Mouse (Mus musculus) heart, postnatal 10 days (tissue): ENCODE results near the gene Hsd3b1. TPM values are rescaled to one million over a fixed set of nuclear protein-coding genes. Genes with fewer than 3 reads are reported as not detected.
"Not testable (repeated sequence)": the region's sequence is repeated elsewhere in the genome, so short reads cannot be mapped to it uniquely, and the experiment has no call there.

Source experiments
- DNase-seq, 2 experiments: peaks; one replicate each; pipeline ENCODE4 v3.0.0; 2021
- intact Hi-C: fragments of 180-260 bp; cut with DNase I; formaldehyde crosslinking; loops from one replicate; pipeline ENCODE4 v1.15.1; 2025
- total RNA-seq, 2 experiments: library from RNA; stranded (reverse); gene quantifications; 2 replicates each; pipeline ENCODE4 v1.2.3; 2021

Gene Hsd3b1
- total RNA-seq = not detected

DNA sequence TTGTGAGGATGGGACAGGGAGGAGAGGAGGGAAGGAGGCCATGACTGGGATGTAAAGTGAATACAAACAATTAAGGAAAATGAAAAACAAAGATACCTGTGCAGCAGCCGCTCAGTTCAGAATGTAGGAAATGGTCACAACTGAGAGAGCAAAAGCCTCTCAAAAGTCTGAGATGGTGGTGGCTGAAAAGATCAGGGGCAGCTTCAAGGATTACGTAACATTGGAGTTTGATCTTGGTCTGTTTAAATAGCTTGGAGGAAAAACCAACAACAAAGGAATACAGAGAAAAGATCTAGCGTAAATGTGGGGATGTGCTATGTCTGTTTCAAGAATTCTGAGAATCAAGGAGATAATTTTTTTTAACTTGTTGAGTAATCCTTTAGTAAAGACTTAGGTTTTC is at the start of gene Hsd3b1:
Hsd3b1 (minus strand) TSS at position 219 of the 400 bp plus-strand sequence.
- intact Hi-C loops = no loop called here
- no peak for DNase-seq

- intact Hi-C loops = loop anchor here (5.0 kb wide), 1 partner anchor 1040 kb away; no protein-coding TSS in a partner anchor
- no peak for DNase-seq
These were observed 38.0 kb upstream of the Hsd3b1 start for GRCm38 (mm10) chr3:98897606-98898005.

GRCm38 (mm10) chr3:98895071-98895601 is 35.5 kb upstream of the Hsd3b1 start:
- intact Hi-C loops = loop anchor here (1.0 to 5.0 kb wide), 2 partner anchors 80 to 1042 kb away; no protein-coding TSS in a partner anchor

DNA sequence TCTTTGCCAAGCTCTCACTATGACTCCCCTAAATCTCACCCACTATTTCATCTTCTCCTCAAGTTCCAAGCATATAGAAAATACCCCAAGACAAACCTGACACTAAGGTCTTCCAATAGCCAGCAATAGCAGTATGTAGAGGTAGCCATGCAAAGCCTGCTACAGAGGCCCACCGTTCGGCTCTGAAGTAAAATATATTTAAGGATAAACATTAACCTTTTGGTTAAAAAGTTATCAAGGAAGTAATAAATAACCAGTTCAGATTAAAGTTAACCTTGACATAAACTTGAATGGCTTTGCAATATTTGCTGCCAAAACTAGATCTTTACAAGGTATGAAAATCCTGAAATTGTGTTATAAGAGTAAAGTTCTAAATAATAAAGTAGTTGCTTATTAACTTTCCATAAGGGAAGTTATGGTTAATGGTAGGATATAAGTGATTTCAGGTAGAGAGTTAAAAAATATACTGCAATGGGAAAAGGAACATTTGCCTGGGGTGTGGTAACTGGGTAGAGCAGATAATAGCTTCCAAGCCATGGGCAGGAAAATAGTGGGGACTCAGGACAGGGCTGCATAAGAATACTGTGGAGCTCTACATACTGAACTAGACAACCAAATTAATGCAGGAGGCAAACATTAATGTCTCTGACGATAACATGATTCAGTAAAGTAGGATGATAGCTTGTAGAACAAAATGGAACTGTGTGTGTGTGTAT is 33.6 kb upstream of the Hsd3b1 start, which contains the start of gene Hao2:
Hao2 (minus strand) TSS at position 183 of the 716 bp plus-strand sequence.
- intact Hi-C loops = no loop called here
- no peak for DNase-seq

More at GRCm38 (mm10) chr3:98895071-98895601, 35.5 kb upstream of the Hsd3b1 start:
- peak; percentile 3 to 21 for DNase-seq

- intact Hi-C loops = no loop called here
- no peak for DNase-seq
These were observed 30.8 kb upstream of the Hsd3b1 start for GRCm38 (mm10) chr3:98890430-98890829.

DNA sequence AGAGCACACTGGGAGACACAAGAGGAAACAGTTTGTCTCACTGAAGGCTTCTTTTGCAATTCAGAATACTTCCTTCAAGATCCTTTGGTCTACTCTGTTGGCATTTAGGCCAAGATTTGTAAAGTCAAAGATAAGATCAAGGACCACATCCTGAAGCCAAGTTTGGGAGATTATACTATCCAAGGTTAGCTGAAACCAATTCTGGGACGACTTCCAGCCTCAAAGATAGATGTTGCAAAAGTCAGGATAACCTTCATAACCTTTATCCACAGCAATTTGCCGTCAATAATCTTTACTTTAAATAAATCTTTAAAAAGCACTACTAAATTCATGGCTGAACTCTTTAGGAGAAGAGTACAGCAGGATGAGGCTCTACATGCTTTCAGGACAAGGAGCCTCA is 28.6 kb upstream of the Hsd3b1 start:
- intact Hi-C loops = no loop called here
- no peak for DNase-seq

GRCm38 (mm10) chr3:98880831-98881230 is 21.2 kb upstream of the Hsd3b1 start:
- intact Hi-C loops = no loop called here
- DNase-seq = no peak

DNA sequence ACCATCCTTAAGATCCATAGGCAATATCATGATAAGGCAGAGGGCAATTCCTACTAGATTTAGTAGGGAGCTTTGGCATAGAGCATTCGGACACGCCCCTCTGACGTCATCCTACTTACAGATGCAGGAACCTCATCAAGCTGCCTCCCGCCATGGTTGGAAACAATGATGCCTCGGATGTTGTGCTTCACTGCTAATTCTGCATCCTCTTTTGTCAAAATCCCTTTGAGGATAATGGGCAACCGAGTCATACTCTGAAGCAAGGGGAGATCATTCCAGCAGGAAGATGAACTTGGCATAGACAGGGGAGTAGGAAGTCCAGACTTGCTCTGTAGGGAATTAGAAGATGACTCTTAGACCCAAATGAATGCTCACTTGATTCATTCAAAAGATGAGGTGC is 20.6 kb upstream of the Hsd3b1 start:
- intact Hi-C loops = no loop called here
- DNase-seq = no peak

DNA sequence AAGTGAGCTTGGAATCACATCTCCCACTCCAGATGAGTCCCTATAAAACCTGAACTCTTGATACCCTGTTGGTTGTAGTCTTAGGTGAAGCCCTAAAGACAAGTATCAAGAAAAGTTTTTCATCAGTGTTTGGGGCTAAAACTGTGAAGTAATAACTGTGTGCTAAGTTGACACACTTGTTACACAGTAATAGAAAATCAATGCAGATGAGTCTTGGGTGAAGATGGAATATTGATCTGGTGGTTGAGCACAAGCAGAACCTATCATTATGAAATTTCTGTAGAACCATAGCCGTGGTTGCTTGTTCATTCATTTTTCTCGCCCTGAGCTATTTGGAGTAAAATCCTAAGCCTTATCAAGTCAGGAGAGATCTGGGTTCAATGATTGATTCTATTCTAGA is 8.6 kb upstream of the Hsd3b1 start:
- intact Hi-C loops = no loop called here
- DNase-seq = no peak

- no peak for DNase-seq
- intact Hi-C loops = no loop called here
These were observed 3.2 kb upstream of the Hsd3b1 start for GRCm38 (mm10) chr3:98862800-98863199.

DNA sequence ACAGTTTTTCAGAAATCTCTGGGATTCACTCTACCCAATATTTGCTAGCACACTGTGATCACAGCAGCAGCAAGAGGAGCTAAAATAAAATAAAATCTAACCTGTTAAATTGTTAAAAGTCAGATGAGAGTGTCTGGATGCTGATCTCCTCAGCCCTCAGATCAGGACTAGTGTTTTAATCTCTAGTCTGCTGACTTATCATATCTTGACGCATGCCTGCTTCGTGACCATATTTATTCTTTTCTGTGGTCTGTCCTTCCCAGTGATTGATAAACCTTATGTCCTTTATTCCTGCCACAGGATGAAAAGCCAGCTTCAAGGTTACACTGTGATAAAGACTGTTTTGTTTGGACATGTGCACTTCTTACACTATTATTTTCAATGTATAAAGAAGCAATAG is 1.5 kb downstream of the Hsd3b1 start:
- intact Hi-C loops = no loop called here

DNA sequence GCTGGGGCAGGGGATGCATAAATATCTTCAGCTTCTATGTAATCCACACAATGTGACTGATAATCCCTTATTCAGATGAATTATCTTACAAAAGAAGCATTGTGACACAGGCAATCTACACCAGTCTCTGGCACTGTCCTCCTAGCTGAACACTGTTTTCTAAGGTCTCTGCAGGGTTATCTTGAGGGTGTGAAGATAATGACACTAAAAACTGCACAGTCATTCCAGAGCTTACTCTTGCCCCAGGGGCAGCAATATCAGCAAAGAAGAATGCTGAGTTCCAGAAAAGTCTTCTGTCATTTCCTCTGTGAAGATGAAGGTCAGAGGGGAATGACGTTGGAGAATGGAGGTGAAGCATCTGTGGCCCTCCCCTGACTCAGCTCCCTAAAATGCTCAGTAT is 2.7 kb downstream of the Hsd3b1 start:
- intact Hi-C loops = no loop called here
- no peak for DNase-seq

More for the DNA sequence above, 1.5 kb downstream of the Hsd3b1 start:
- DNase-seq = no peak

GRCm38 (mm10) chr3:98855160-98855559 is 4.4 kb downstream of the Hsd3b1 start:
- intact Hi-C loops = no loop called here

GRCm38 (mm10) chr3:98853685-98854084 is 5.9 kb downstream of the Hsd3b1 start:
- intact Hi-C loops = no loop called here
- no peak for DNase-seq

More at GRCm38 (mm10) chr3:98855160-98855559, 4.4 kb downstream of the Hsd3b1 start:
- DNase-seq = no peak

DNA sequence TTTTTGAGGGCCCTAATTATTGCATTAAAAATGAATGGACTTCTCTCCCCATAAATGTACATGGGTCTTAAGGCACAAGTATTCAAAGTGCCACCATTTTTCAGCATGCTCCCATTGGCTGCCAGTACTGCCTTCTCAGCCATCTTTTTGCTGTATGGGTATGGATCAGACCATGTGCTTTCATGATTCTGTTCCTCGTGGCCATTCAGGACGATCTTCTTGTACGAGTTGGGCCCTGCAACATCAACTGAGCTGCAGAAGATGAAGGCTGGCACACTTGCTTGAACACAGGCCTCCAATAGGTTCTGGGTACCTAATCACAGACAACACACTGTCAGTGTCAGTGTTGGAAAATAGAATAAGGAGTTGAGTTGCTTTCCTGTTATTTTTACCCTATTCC is 6.5 kb downstream of the Hsd3b1 start:
- intact Hi-C loops = no loop called here
- DNase-seq = no peak

DNA sequence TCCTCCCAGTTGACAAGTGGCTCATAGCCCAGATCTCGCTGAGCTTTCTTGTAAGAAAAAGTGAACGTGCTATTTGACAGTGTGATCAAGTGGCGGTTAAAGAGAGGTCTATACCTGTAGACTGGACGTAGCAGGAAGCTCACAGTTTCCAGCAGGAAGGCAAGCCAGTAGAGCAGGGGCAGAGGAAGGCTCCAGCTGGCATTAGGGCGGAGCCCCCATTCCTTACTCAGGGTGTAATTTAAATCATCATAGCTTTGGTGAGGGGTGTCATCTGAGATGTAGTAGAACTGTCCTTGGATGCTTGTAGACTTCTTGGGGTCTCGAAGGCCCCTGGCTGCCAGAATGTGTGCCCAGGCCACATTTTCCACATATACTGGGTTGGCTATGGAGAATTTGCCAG is 7.0 kb downstream of the Hsd3b1 start:
- DNase-seq = no peak
- intact Hi-C loops = no loop called here

- intact Hi-C loops = no loop called here
These were observed 7.7 kb downstream of the Hsd3b1 start for GRCm38 (mm10) chr3:98851853-98852252.

DNA sequence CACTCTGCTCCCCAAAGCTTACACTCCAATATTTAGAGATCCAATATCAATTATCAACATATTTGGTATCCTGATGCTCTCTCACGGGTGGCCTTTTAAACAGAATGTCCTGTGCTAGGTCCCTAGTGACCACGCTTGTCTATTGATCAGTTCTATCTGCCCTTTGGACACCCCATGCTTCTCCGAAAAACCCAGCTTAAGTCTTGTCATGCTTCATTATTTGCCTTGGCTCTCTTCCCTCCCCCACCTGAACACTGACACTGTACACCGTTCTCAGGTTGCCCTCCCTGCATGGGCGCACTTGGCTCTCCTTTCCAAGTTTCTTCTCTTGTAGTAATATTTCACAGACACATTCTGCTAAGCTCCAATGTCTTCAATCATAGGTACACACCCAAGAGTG is 9.3 kb downstream of the Hsd3b1 start:
- intact Hi-C loops = no loop called here

More at GRCm38 (mm10) chr3:98851853-98852252, 7.7 kb downstream of the Hsd3b1 start:
- no peak for DNase-seq

GRCm38 (mm10) chr3:98848898-98849297 is 10.7 kb downstream of the Hsd3b1 start:
- DNase-seq = no peak
- intact Hi-C loops = no loop called here

More for the DNA sequence above, 9.3 kb downstream of the Hsd3b1 start:
- DNase-seq = no peak

GRCm38 (mm10) chr3:98814101-98814670 is 45.4 kb downstream of the Hsd3b1 start, which contains the start of gene Hsd3b6:
Hsd3b6 (minus strand) TSS chr3:98814443.
- DNase-seq = no peak
- intact Hi-C loops = no loop called here

- intact Hi-C loops = not testable (repeated sequence)
These were observed 46.9 kb downstream of the Hsd3b1 start for GRCm38 (mm10) chr3:98812653-98813052.

DNA sequence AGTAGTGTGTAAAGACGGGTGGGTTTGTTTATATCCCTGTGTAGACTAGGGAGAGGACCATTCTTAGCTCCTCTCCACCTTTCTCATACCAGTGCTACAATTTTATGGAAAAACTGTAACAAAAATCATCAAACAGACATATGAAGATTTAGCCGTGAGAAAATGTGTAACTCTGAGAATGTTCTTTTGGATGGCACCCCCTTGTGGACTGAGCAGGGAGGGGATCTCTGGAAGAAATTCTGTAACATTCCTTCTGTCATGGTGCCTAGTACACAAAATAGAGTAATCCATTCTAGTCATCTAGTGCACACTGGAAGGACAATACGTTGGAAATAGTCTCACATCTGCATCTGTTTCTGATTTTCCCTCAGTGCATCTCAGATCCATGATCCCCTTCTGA is 54.6 kb downstream of the Hsd3b1 start:
- intact Hi-C loops, DNase-seq: not testable (repeated sequence)

More at GRCm38 (mm10) chr3:98812653-98813052, 46.9 kb downstream of the Hsd3b1 start:
- not testable (repeated sequence) for DNase-seq
